Mouse (Mus musculus) thymus, postnatal 14 days (tissue): ENCODE data around the gene C2cd2l.
A peak's percentile ranks its signal among the peaks of the same experiment; 100 is the strongest.
"Not testable (repeated sequence)": the region's sequence is repeated elsewhere in the genome, so short reads cannot be mapped to it uniquely, and the experiment has no call there.

Experiments
- DNase-seq: peaks from one replicate; pipeline ENCODE4 v3.0.0; 2021

Gene C2cd2l

DNA sequence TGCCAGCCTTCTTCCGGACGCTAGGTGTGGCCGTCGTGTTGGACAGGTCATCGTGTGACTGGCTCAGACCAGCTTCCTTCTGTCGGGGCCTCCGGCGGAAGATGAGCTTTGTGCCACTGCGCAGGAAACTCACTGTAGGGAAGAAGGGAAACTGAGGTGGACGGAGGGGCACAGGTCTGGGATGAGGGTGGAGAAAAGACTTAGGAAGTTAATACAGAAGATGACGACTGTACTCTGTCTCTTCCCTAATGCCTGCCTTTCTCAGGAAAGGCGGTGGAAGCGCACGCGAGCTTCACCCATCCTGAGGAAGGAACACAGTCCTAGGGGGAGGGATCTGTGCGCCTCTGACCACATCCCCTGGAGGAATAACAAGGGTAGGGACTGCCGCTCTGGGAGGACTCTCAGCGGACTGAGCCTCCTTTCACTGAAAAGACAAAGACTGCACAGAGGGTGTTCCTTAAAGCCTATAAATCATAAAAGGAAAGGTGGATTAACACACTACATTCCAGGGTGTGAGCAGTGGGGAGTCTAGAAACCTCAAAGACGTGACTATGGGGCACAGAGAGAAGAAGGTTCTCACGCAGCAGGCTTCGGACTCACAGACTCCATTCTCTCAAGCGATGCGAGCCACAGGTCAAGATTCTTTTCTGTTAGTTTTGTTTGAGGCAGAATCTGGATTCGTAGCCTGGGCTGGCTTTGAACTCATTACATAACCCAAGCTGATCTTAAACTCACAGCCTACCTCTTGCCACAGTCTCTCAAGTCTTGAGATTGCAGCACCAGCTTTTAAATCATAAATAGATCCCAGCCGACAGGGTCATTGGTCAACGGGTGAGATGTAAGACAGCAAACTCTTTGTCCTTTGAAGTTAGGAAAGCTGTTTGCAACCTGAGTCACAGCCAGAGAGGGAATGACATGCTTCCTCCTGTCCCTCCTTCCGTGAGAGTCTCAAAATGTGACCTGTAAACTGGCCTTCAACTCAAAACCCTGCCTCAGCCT lies 8.7 kb downstream of the C2cd2l start:
- no peak for DNase-seq

DNA sequence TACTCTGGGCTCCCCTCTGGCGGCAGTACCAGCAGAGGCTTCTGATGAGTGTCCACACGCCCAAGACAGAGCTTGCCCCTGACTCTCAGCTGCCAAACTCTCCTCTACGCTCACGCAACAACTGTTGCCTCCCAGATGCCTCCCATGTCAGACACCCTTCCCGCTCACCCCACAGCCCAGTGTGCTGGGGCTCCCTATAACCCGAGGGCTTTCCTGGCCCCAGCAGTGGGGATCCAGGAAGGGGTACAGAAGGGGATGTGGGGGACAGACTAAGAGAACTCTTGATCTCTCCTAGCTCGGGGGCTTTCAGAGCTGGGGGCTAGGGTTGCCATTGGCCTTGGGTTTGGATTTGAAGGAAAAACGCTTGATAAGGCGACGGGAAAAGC lies 9.3 kb downstream of the C2cd2l start:
- no peak for DNase-seq

DNA sequence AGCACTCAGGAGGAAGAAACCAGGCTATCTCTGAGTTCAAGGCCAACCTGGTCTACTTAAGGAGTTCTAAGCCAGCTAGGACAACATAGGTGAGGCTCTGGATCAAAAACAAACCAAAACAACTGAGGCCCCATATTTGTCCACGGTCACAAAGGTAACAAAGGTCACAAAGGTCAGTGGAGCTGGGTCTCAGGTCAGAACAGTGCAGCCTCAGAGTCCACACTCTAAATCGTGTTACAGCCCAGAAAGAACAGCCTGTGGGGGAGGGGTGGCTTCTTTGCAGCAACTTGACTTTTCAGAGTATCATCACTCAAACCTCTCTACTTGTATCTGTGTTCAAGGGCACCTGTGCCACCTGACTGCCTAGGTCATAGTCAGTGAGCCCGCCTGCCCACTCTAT lies 10.3 kb downstream of the C2cd2l start:
- DNase-seq = no peak

DNA sequence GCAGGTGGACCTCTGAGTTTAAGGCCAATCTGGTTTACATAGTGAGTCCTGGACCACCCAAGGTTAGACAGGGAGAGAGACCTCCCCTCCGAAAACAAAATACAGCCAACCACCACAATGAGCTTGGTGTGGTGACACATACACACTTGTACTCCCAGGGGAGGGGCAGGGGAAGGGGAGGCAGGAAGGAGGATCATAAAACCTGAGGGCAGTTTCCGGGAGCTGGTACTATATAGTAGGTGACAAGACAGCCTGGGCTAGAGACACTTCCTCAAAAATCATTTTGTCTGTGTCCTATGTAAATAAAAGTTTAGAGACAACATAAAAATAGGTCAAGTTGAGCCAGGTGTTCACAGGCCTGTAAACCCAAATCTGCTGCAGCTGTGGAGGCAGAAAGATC lies 12.8 kb downstream of the C2cd2l start:
- DNase-seq = peak; percentile 59

DNA sequence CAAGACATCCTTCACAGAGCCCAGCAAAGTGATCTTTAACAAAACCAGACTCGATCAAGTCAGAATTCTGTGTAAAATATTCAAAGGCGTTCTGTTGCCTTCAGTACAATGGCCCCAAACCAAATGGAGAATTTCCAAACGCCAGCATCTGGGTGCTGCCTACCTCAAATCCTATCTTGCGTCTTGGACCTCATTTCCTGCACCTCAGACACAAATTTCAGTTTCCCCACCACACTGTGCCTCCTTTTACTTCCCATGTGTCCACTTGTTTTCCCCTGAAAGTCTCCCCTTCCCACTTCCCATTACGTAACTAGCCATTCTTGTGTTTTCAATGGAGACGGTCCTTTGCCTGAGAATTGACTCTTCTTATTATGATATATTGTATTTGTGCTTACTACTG lies 13.6 kb downstream of the C2cd2l start:
- DNase-seq = no peak

DNA sequence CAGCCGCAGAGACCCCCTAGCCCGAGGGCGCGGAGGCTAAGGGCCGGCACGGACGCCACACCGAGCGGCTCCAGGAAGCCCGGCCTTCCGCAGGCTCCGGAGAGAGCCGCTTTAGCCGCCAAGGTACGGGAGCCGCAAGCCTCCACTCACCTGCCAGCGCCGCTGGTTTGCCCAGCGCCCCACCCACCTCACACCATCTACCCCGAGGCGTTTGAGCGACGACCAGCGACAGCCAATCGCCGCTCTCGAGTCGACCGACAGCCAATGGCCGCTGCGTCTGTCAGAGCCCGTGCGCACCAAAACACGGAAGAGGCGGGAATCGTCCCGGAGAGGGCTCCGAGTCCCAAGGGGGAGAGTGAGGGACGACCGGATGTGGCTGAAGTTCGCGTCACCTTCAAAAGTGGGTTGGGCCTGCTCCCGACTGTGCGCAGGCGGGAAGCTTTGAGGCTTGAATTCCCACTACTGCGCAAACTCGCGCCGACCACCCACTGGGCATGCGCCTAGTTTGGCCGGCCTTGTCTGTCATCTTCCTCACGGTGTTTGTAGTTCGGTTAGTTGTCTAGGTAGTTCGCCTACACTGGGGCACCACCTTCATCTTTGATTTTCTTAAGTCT lies 14.5 kb downstream of the C2cd2l start, which contains the start of gene Hinfp:
TSS of gene Hinfp (minus strand) at position 206 of the 614 bp plus-strand sequence.
- peak; percentile 97 for DNase-seq

DNA sequence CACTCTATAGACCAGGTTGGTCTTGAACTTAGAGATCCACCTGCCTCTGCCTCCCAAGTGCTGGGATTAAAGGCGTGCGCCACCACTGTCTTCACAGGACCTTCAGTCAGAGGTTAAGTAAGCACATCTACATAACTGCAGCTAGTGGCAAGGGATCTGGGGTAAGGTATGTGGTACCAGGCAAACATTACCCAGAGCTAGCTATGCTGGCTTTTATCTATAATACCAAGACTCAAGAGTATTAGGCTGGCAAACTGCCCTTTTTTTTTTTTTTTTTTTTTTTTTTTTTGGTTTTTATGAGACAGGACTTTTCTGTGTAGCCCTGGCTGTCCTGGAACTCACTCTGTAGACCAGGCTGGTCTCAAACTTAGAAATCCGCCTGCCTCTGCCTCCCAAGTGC lies 20.1 kb downstream of the C2cd2l start:
- not testable (repeated sequence) for DNase-seq

DNA sequence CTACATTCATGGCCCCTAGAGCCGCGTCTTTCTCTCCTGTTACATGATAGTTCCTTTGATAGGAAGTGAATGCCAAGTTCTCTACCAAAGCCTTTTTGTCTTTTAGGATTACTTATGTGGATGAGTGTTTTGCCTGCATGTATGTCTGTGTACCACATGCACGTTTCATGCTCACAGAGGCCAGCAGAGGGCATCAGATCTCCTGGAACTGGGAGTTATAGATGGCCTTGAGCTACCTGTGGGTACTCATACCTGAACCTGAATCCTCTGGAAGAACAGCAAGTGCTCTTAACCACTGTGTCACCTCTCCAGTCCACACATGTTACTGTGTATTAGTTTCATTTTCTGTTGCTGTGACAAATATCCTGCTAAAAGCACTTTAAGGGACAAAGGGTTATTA lies 27.6 kb downstream of the C2cd2l start:
- peak; percentile 78 for DNase-seq

DNA sequence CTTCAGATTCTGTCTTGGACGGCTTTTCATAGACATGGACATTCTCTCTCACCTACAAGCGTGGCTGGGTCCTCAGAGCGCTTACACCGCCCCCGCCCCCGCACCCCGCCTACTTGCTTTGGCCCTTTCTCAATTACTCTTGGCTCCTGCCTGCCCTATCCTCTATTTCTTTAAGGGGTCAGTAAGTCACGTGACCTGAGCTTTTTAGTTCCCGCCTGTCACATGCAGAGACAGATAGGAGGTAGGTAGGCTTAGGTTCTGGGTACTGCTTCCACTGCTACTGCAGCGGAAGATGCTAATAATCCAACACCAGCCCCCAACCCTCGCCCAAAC lies 31.2 kb downstream of the C2cd2l start:
- DNase-seq = no peak

DNA sequence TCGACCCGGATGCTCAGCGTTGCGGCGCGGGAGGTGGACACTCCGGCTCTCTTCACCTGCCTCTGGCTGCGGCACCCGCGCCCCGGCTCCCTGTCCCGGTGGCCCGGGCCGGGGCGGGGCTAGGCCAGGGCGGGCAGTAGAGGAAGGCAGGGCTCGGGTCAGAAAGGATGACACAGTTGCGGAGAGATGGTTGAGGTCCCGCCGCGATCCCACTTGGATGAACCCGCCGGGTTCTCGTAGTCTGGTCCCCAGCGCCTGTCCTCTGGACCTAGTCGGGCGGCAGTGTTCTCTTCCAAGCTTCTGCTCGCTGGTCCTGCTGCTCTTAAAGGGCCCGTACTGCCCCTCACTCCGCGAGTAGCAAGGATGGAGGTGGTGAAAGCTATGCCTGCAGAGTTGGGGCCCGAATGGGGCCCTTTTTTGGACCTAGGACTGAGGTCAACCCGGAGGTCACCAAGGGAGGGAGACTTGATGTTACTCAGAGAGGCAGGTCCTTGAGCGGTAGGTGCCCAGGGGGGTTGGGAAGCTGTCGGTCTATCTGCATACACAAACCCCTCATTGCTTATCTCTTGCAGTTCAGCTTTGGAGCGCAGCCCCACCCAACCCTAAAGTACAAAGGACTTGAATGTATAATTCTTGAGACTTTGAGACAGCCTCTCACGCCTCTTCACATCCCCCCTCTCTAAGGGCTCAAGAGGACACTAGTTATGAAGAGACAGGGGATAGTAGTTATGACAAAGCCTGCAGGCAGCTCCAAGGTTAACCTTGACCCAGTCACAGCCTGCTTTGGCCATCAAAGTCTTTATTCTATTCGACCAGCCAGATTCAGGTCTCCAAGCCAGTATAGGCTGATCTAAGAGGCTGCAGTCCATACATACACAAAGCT lies 31.8 kb downstream of the C2cd2l start, which contains the start of gene Abcg4:
TSS of gene Abcg4 (minus strand) at position 540 of the 883 bp plus-strand sequence.
- DNase-seq = no peak

DNA sequence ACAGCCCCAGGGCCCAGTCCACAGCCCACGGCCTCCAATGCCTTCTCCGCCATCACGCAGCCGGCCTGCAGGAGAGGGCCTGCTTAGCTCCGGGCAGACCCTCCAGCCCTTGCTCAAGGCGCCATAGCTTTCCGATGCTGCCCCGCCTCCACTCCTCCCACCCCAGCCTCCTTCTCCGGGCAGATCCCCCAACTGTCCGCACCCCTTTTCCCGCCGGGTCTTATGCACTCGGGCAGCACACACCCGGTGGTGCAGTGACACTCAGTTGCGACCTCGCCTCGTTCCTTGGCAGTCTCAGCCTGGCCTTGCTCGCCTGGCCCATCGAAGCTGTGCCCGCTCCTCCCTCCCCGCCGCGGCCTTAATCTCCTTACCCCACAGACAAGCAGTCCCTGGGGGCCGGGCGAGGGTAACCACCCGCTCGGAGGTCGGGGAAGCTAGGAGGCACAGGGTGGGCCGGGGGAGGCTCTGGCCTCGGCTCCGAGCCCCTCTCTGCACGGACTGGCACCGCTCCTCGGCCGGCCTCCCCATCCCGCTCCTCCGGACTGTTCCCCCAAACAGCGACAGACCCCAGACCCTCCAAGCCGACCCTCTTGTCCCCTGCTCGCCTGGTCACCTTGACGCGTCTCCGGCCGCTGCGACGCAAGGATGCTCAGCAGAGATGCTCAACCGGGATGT lies 32.5 kb downstream of the C2cd2l start:
- DNase-seq = no peak

DNA sequence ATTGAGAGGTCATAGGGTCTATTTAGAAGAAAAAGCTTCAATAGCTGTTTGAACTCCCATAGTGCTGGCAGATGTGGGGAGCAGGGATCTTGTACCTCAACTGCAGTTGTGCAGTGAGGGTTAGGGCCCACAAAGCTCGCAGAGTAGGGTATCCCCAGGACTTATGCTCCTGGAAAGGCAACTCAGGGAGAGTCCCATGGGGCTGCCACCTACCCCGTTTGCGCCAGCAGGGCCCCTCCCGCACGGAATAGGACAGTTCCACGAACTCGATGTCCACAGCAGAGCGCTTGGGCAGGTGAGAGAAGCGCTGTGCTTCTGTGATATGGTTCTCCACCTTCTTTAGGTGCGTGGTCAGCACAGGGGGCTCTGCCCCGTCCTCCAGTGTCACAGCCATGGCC lies 33.1 kb downstream of the C2cd2l start:
- DNase-seq = no peak

DNA sequence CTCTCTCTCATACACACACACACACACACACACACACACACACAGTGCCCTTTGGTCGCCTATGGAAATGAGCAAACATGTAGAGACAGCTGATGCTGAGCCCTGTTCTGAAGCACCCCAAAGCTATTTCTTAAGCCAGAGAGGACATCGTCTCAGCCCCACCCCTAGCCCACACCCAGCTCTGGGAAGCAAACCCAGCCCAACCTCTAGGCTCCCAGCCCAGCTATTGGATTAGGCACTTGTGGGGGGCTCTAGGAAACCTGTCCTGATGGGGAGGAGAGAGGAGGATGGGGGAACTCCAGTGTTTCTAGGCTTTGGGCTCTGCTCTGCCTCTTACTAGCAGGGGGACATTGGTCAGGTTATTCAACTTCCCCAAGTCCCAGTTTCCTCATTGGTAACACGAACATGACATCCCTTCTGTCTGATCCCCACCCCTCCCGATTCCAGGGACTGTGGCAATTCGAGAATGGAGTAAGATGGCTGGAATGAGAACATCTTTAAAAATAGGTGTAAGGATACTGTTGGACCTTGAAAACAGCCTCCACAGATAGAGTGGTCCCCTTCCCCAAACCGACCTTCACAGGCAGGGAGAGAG lies 33.7 kb downstream of the C2cd2l start:
- no peak for DNase-seq

DNA sequence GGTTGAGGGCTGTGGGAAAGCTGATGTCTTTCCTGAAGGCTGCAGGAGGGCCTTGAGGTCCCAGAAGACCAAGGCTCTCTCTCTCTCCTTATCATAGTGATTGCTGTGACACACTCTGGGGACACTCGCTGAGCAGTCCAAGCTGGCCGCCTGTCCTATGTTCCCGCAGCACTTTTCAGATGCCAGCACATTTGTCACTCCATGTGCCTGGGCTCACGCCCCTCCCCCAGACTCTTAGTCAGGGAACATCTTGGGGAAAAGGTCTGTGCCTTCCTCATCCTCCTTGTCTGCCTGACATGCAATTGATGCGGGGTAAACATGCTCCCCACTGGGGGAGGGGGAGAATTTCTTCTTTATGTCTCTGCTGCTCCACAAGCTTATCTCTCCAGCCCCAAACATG lies 36.9 kb downstream of the C2cd2l start:
- no peak for DNase-seq

DNA sequence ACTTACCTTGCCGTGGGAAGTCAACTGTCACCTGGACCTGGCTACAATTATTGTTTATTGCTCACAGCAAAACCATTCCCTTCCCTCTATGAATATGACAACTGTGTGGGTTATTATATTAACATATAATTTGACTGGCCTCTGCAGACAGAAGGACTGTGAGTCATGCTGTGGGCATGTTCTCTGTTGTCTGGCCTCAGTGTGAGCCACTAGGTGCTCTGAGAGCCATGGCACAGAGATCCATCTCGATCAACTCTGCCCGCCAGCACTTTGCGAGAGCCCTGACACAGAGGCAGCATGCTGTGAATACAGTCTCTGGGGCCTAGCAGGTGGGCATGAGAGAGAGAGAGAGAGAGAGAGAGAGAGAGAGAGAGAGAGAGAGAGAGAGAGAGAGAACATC lies 50.1 kb downstream of the C2cd2l start:
- DNase-seq = no peak

DNA sequence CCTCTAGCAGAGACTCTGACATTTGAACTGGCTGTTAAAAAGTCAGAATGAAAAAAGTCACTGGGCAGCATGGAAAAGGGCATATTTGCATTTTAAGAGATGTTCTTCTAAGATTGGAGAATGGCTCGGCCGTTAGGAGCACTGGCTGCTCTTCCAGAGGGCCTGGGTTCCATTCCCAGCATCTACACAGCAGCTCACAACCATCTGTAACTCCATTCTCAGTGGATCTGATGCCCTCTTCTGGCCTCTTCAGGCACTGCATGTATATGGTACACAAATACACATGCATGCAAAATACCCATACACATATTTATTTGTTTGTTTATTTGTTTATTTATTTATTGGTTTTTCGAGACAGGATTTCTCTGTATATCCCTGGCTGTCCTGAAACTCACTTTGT lies 51.0 kb downstream of the C2cd2l start:
- DNase-seq = peak; percentile 65

DNA sequence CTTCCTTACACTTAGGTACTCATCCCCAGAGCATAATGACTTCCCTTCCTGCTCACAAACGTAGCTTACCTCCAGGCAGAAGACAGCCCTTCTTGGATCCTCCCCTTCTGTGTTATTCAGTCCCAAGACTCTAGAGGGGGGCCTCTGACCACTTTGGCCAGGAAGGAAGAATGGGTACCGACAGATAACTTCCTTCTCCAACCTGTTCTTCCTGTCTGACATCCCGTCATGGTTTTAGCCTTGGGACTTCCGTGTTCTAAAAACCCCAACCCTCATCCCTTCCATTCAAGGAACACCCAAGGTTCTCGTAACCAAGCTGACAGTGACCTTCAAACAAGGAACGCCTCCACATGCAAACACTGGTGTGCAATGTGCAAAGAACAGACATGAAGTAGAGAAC lies 51.7 kb downstream of the C2cd2l start, which contains the start of gene Nlrx1:
TSS of gene Nlrx1 (minus strand) at position 168 of the 400 bp plus-strand sequence.
- no peak for DNase-seq

DNA sequence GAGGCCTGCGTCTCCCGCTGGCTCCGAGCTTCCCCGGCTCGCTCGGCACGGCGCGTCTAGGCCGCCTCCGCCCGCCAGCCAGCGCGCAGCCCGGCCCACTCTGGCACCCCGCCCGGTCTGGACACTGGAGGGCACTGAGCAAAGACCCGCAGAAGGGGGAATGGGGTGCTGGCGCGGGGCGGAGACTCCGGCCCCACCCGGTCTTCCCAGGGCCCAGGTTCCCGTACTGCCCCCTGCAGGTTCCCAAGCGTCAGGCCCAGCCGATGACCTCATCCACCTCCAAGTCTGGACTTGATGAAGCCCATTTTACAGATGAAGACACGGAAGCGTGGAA lies 52.1 kb downstream of the C2cd2l start:
- peak; percentile 90 for DNase-seq

DNA sequence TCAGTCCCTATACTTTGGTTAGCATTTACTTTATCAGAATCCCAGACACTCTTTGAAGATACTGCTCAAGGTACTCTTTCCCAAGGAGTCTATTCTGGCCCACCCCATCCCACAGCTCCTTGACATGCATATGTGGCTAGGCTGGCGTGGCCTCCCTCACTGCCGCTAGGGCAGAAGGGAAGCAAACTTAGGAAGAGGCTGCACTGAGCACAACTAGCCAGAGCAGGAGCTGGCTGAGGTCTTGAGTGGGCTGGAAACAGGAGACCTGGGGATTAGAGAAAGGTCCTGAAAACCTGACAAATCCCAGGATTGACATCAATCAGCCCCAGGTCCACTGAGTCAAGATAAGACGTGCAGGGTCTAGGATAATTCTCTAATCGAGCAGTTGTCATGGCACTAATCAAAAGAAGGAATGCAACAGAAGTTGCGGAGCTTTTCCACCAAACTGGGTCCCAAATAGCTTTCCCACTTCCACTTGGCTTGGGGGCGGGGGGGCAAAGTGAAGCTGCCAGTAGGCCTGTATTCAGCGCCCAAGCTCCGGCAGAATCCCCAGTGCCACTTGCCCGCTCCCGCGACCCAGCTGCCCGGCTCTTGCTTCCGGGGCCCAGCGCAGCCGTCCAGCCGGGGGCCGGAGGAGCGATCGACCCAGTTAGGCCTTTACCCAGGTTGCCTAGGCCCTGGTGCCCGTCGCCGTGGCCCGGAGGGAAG lies 52.6 kb downstream of the C2cd2l start:
- DNase-seq = peak; percentile 40

DNA sequence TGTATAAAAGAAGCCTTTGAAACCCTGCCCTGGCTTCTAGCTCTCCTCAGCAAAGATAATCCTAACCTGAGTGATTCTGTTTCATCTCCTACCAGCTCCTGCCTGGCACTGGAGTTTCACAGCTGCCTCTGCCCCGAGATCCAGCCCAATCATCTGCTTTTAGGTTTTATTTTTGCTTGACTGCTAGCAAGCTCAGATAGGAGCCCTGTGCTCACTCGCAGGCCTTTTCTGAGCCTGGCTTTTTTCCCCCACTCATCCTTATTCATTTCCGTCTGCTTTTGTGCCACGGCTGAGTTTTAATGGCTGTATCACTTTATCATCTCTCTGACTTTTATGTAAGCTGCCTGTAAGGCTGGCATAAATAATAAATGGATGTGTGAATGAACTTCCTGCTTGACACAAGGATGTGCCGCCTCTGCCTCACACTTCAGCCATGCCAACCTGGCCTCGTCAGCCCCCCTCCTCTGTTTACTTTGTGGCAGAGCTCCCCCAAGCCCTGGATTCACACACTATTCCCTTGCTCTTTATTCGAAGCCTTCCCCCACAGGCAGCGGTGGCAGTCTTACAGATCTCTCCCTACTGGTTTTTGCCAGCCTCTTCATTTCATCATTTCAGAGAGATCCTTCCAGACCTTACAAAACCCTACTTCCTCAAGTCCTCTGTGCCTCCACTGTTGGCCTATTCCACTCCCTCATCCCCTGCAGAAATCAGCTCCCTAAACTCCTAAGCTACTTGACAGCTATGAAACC lies 53.4 kb downstream of the C2cd2l start:
- no peak for DNase-seq

DNA sequence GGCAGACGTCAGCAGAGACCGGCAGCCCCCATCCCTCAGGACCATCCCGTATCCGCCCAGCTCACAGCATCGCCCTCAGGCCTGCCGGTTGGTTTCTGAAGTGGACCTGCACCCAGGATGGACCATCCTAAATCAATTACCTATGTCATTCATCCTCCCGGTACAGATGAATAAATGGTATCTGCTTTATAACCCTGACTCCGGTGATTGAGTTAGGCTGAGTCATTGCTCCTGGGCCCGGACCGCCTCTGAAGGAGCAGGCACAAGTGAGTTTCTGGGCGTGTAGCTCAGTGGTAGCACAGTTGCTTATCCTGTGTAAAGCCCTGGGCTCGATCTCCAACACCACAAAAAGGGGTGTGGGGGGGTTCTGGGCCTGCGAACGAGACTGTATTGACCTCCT lies 58.7 kb downstream of the C2cd2l start:
- no peak for DNase-seq
